Mouse (Mus musculus) hindbrain, postnatal 0 days (tissue): ENCODE results near the gene Nom1. TPM values are rescaled to one million over a fixed set of nuclear protein-coding genes. Genes with fewer than 3 reads are reported as not detected.
"Not testable (repeated sequence)": the region's sequence is repeated elsewhere in the genome, so short reads cannot be mapped to it uniquely, and the experiment has no call there.

Experiments used
- ATAC-seq: fragments of 200-750 bp; cut with Nextera tagmentation; 2 replicates; pipeline ENCODE4 v1.8.0; 2017; ENCODE audit warnings: mild to moderate bottlenecking, moderate TSS enrichment, moderate library complexity
- DNase-seq: peaks from one replicate; pipeline ENCODE4 v3.0.0-alpha.2; 2015; ENCODE audit warnings: low spot score
- H3K27ac ChIP-seq: fragments of 300-500 bp; sonication (generic); 2 replicates; pipeline ENCODE4 v1.5.1; 2014; ENCODE audit warnings: mild to moderate bottlenecking
- H3K27me3 ChIP-seq: fragments of 300-500 bp; sonication (generic); 2 replicates; pipeline ENCODE4 v1.6.1; 2014; ENCODE audit warnings: low read length, mixed read lengths; ENCODE audit not compliant: insufficient read depth
- H3K36me3 ChIP-seq: fragments of 300-500 bp; sonication (generic); 2 replicates; pipeline ENCODE4 v1.6.1; 2014; ENCODE audit warnings: low read length, mixed read lengths; ENCODE audit not compliant: insufficient read depth
- H3K4me1 ChIP-seq: fragments of 300-500 bp; sonication (generic); 2 replicates; pipeline ENCODE4 v1.6.1; 2014; ENCODE audit warnings: antibody characterized with exemption, low read length, mixed read lengths; ENCODE audit not compliant: insufficient read depth
- H3K4me2 ChIP-seq: fragments of 300-500 bp; sonication (generic); 2 replicates; pipeline ENCODE4 v1.6.1; 2014; ENCODE audit warnings: low read depth, mild to moderate bottlenecking, low read length, moderate library complexity, mixed read lengths
- H3K4me3 ChIP-seq: fragments of 300-500 bp; sonication (generic); 2 replicates; pipeline ENCODE4 v1.5.1; 2014; ENCODE audit warnings: low read length
- H3K9ac ChIP-seq: fragments of 300-500 bp; sonication (generic); replicated peaks from 2 replicates; pipeline ENCODE4 v1.6.1; 2014; ENCODE audit warnings: mild to moderate bottlenecking, low read length, moderate library complexity, mixed read lengths
- H3K9me3 ChIP-seq: fragments of 300-500 bp; sonication (generic); 2 replicates; pipeline ENCODE4 v1.6.1; 2016; ENCODE audit warnings: low read length, mixed read lengths
- CTCF ChIP-seq: IDR thresholded peaks from 2 replicates; pipeline ENCODE4 v1.5.1; 2016; ENCODE audit warnings: antibody characterized with exemption, control low read depth, low read depth
- WGBS: fragments of 180-500 bp; shearing (Covaris S2); extraction: QIAGEN DNeasy Blood & Tissue Kit; methylation state at CpG from one replicate; pipeline ENCODE4 v1.1.7; 2014; 5-methylcytosine and 5-hydroxymethylcytosine counted together
- polyA plus RNA-seq: library from polyadenylated mRNA; unstranded; fragments of >200 nt; fragmentation: Nextera tagmentation; extraction: Ambion mirVana; gene quantifications from 2 replicates; pipeline ENCODE4 v1.2.1, GENCODE M21; 2015
- total RNA-seq: library from RNA; depleted of rRNA; stranded (reverse); fragments of >200 nt; gene quantifications from 2 replicates; pipeline ENCODE4 v1.2.3, GENCODE M21; 2014

Gene Nom1
- total and polyA plus RNA-seq, 2 experiments from 2014 or later = 7.4 to 14.0 TPM

GRCm38 (mm10) chr5:29413041-29413440 lies 21.4 kb upstream of the Nom1 start:
- Histone ChIP-seq H3K4me1 (no peaks in the 10 kb centered on the region), H3K9me3 (peaks cover 5% of the 10 kb centered on the region; the same call in 1 of the 2 replicates), H3K27ac (no peak overlapping the region), H3K4me3 (no peak overlapping the region), H3K36me3 (no peaks in the 10 kb centered on the region), H3K9ac (no peak overlapping the region), H3K27me3 (no peaks in the 10 kb centered on the region), H3K4me2 (no peak overlapping the region)
- no peak; the same call in 1 of the 2 replicates for TF ChIP-seq CTCF
- WGBS = 80% methylated on average over 3 of the region's 3 CpGs
- no peak for ATAC-seq
- no peak for DNase-seq

DNA sequence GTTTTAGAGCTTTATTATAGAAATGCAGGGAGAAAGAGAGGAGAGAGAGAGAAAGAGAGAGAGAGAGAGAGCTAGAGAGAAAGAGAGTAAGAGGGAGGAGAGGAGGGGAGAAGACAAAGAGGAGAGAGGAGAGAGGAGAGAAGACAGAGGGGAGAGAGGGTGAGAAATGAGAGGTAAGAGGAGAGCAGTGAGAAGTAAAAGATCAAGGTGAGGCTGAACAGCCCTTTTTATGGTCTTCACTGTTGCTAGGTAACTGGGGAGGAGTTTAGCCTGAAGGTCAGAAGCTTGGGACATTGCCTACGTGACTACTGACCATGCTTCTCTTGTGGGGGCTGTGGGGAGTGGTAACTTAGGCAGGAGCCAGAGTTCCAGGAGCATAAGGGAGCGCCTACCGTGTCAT lies 11.1 kb upstream of the Nom1 start:
- not testable (repeated sequence) for H3K9me3 ChIP-seq, ATAC-seq

DNA sequence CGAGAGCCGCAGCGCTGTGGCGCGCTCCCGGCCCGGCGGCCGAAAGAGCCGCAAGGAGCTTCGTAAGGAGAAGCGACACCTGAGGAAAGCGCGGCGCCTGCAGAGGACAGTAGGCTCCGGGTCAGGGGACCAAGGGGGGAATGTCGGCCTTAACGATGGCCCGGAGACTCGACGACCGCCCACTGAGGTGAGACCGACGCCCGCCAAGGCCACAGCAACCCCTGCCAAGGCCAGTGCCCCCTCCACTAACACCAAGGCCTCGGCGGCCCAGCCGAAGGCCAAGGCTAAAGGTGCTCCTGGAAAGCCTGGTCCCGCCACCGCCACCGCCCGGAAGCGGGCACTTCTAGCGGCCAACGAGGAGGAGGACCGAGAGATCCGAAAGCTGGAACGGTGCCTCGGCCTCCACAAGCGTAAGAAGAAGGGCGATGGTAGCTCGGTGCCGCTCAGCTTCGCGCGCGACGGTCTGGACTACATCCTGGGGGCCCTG lies 451 bp downstream of the Nom1 start:
- 0 out of 2 replicates have a peak, but pooled peaks have one; percentile 10 for TF ChIP-seq CTCF
- peaks cover 5% of the 10 kb centered on the region; the same call in 1 of the 2 replicates for H3K27me3 ChIP-seq
- no peaks in the 10 kb centered on the region for H3K9me3 ChIP-seq
- under 1% methylated on average over 48 of the region's 48 CpGs for WGBS
- DNase-seq (peak; percentile 25), ATAC-seq (peak; percentile 77)
- H3K4me2 ChIP-seq = peak overlapping the region; percentile 97
- H3K4me3 ChIP-seq = peak overlapping the region; percentile 92
- peak overlapping the region; percentile 78 for H3K9ac ChIP-seq
- H3K36me3 ChIP-seq = peaks cover 21% of the 10 kb centered on the region; the same call in 1 of the 2 replicates
- H3K4me1 ChIP-seq = peaks cover 14% of the 10 kb centered on the region
- H3K27ac ChIP-seq = peak overlapping the region; percentile 74

More for the DNA sequence above, 11.1 kb upstream of the Nom1 start:
- not testable (repeated sequence) for H3K27ac ChIP-seq, H3K9ac ChIP-seq, H3K36me3 ChIP-seq, H3K4me1 ChIP-seq, H3K4me3 ChIP-seq, H3K27me3 ChIP-seq, DNase-seq, H3K4me2 ChIP-seq
- 66% methylated on average over 3 of the region's 3 CpGs for WGBS

- Histone ChIP-seq H3K36me3 (peaks cover 25% of the 10 kb centered on the region; the same call in 1 of the 2 replicates), H3K27ac (no peak overlapping the region), H3K4me3 (peak overlapping the region; percentile 92), H3K4me1 (peaks cover 14% of the 10 kb centered on the region), H3K27me3 (peaks cover 3% of the 10 kb centered on the region; the same call in 1 of the 2 replicates), H3K9me3 (no peaks in the 10 kb centered on the region), H3K4me2 (peak overlapping the region; percentile 97), H3K9ac (peak overlapping the region; percentile 78)
- ATAC-seq (no peak), DNase-seq (no peak)
- WGBS = 51% methylated on average over 8 of the region's 8 CpGs
- TF ChIP-seq CTCF = no peak
Observed at GRCm38 (mm10) chr5:29435491-29435890, 1.0 kb downstream of the Nom1 start.

- H3K4me1 ChIP-seq = peaks cover 14% of the 10 kb centered on the region
- not testable (repeated sequence) for H3K9me3 ChIP-seq, H3K27ac ChIP-seq, H3K4me3 ChIP-seq, ATAC-seq, H3K4me2 ChIP-seq, H3K9ac ChIP-seq, DNase-seq, H3K27me3 ChIP-seq
- H3K36me3 ChIP-seq = peaks cover 38% of the 10 kb centered on the region
- 94% methylated on average over 6 of the region's 6 CpGs for WGBS
Observed at GRCm38 (mm10) chr5:29436728-29437127, 2.3 kb downstream of the Nom1 start.

DNA sequence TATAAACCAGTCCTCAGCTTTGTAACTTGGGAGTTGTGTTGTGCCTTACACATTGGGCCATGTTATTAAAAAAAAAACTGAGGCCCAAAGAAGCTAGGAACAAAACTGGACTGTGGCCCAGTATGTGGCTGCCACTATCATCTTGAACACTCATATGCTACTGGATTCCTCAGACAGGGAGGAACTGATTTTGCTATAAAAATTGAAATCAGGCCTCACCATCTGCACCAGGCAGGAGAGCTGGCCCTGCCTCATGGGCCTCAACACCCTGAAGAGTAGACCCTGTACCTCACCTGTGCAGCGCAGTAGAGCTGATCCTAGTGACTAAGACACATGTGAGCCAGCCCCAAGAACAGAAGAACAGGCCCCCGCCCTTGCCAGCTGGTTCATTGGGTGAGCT lies 10.8 kb downstream of the Nom1 start:
- no peak overlapping the region for H3K4me2 ChIP-seq
- 94% methylated on average over 2 of the region's 2 CpGs for WGBS
- no peaks in the 10 kb centered on the region for H3K27me3 ChIP-seq
- no peak overlapping the region for H3K9ac ChIP-seq
- no peak overlapping the region for H3K4me3 ChIP-seq
- H3K4me1 ChIP-seq = no peaks in the 10 kb centered on the region
- no peak for TF ChIP-seq CTCF
- H3K27ac ChIP-seq = no peak overlapping the region
- ATAC-seq = no peak
- no peaks in the 10 kb centered on the region for H3K9me3 ChIP-seq
- H3K36me3 ChIP-seq = peaks cover 84% of the 10 kb centered on the region
- no peak for DNase-seq

DNA sequence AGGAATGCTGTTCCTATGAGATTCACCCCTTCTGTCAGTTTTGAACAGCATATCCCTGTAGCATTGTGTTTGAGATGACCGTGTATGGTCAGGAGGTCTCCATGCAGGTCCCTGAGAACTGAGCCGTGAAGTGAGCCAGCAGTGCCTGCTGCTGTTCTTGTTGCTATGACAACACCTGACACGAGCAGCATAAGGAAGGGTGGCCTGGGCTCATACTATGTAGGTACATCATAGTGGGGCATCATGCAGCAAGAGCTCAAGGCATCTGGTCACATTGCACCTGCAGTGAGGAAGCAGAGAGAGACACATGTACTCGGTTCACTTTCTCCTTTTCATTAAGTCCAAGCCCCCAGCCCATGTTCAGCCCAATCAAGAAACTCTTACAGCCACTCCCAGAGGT lies 17.9 kb downstream of the Nom1 start:
- H3K9ac ChIP-seq = no peak overlapping the region
- no peak for TF ChIP-seq CTCF
- H3K27ac ChIP-seq = no peak overlapping the region
- no peaks in the 10 kb centered on the region for H3K9me3 ChIP-seq
- no peak for DNase-seq
- no peak overlapping the region for H3K4me2 ChIP-seq
- 49% methylated on average over 4 of the region's 4 CpGs for WGBS
- peaks cover 25% of the 10 kb centered on the region for H3K36me3 ChIP-seq
- no peaks in the 10 kb centered on the region for H3K27me3 ChIP-seq
- H3K4me1 ChIP-seq = no peaks in the 10 kb centered on the region
- no peak overlapping the region for H3K4me3 ChIP-seq
- 0 out of 2 replicates have a peak, but pooled peaks have one; percentile 40 for ATAC-seq
